Mouse (Mus musculus) bone marrow macrophage, adult 2 months (primary cell): Measurements from ENCODE around the gene Cd22.

ENCODE experiments used
- CTCF ChIP-seq: IDR thresholded peaks from 2 replicates; pipeline ENCODE4 v1.5.1; 2012; ENCODE audit warnings: low read depth, mild to moderate bottlenecking, low read length, moderate library complexity
- POLR2A ChIP-seq: IDR thresholded peaks from 2 replicates; pipeline ENCODE4 v1.6.1; 2012; ENCODE audit warnings: mild to moderate bottlenecking, low read depth, low read length, borderline replicate concordance

- TF ChIP-seq CTCF (no peak), POLR2A (no peak)
Observed at GRCm38 (mm10) chr7:30887568-30888188, 7.5 kb upstream of the Cd22 start.
